Mouse (Mus musculus) heart, adult 8-10 months (tissue): Measurements from ENCODE around the gene Mink1. TPM values are rescaled to one million over a fixed set of nuclear protein-coding genes. Genes with fewer than 3 reads are reported as not detected.

Experiments used
- DNase-seq: peaks from one replicate; pipeline ENCODE4 v3.0.0; 2022; ENCODE audit warnings: low spot score
- total RNA-seq, 4 experiments: library from RNA; stranded (reverse); gene quantifications; 2 replicates each; pipeline ENCODE4 v1.2.4; 2022

Mink1 gene
- total RNA-seq, 4 experiments from 2014 or later = 47.8 to 52.8 (median 49.4) TPM

DNA sequence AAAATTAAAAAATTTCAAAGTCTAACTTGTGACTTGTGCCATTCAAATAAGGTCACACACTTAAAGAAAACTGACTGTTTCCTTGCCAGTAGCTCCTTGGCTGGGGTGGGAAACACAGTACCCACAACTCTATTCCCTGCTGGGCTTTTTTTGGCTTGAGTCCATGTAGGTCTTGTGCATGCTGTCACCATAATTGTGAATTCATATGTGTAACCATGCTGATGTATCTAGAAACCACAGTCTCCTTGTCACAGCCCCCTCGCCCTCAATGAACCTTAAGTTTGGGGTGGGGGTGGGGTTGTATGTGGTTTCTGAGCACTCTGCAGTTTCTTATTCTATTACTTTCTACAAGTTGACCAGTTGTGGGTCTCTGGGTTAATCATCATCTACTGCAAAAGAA is 29.1 kb downstream of the Mink1 start:
- DNase-seq = no peak

DNA sequence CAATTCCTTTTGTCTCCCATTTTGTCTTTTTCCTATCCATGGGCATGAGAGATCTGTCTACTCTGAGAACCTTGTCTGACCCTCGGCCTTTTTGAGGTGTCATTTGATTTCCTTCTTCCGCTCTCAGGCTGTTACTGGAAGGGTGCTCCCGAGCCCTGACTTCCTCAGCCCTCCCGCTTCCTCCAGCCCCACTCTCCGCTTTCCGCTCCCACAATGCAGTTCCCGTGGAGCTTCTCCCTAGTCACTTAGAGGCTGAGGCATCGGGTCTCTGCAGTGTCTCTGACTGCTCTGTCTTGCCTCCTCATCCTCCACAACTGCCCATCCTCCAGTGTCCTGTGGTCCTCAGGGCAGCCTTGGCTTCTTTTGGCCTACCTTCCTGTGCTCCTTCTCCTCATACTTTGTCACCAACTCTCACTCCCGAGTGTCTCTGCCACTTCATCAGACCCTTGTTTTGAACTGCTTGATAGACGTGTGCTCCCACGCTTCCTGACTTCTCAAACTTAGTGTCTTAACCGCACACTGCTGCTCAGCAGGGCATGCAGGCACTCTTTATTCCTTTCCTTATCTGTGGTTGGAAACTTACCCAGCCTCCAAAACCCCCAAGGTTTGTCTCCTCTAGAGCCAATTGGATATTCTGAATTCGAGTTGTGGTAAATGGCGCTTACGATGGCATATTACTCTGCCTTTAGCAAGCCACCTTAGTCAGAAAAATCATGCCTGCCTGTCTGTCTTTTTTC is 31.7 kb downstream of the Mink1 start:
- DNase-seq = peak; percentile 73

DNA sequence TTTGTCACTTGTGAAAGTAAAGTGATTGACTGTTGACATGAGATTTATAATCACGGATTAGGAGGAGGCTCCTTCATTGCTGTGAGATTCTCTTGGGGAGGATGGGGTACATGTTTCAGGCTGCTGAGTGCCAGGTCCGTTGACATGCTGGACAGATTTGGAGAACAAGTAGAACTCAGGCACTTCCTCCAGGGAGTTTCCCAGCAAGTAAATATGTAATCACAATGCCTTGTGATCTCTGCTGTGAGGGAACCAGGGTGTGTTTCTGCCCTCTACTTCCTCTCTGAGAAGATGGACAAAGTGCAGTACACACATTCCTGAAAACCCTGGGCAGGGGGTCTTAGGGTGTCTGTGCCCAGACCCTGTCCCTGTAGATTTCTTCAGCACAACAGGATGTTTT is 33.0 kb downstream of the Mink1 start:
- peak; percentile 40 for DNase-seq

DNA sequence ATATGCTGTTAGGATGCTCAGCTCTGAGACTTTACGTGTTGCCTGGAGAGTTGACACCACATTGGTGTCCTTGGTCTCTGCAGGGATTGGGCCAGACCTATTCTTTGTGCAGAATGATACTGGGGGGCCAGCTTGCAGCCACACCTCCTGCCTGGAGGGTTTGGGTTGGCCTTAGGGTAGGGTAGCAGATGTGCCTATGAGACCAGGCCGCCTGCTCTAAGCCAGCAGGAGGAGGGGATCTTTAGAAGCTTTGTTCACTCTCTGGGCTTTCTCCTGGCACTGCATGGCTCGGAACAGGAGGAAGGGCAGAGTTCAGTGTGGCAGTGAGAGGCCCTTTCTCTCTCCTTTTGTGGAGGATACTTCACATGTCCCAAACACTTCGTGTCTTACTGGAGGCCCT is 33.4 kb downstream of the Mink1 start:
- no peak for DNase-seq

DNA sequence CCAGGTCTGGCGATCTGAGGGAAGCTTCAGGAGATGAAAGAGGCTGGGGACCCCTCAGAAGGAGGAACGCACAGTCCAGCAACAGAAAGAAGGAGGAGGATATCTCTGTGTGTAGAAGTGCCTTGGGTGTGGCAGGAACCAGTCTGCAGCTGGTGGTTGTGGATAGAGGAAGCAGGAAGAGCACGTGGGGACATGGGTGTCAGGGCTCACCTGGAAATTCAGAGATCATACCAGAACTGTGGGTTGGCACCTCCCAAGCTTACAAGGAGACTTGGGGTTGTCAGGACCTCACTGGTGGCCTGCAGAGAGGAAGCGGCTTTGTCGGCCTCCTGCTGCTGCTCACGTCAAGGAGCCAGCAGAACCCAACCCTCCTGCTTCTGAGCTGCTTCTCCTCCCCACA is 34.6 kb downstream of the Mink1 start:
- no peak for DNase-seq

DNA sequence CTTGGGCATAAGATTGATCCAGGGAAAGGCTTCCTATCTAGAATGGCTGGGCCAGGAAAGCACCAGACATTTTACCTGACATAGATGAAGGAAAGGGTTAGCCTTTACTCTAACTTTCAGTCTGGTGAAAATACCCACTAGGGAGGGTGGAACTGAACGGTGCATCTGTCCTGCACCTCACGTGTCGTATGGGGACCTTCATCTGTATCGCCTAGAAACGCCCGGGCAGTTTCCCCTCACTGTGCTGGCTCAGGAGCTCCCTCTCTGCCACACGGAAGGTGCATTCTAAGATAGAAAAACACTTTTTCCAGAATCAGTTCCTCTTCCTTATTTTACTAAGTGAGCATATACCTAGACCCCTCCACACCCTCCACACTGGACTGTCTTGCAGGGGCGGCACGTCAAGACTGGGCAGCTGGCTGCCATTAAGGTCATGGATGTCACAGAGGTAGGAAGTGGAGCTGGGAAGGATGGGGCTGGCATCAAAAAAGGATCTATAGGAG is 35.8 kb downstream of the Mink1 start:
- DNase-seq = no peak

DNA sequence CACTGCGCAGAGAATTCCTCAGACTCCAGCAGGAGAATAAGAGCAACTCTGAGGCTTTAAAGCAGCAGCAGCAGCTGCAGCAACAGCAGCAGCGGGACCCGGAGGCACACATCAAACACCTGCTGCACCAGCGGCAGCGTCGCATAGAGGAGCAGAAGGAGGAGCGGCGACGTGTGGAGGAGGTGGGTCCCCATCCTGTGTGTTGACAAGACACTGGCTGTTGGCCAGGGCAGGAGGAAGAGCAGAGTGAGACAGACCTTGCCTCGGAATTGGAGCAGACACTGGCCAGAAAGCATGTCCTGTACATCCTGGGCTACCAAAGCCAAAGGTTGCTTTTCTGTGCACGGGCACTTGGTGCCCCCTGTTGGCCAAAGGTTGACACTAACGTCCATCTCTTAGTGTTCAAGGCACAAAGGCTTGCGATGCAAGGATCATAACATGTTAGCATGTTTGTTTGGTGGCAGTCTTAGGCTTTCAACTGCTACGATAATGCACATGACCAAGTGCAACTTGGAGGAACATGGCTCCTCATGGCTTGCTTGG is 42.4 kb downstream of the Mink1 start:
- peak; percentile 81 for DNase-seq

DNA sequence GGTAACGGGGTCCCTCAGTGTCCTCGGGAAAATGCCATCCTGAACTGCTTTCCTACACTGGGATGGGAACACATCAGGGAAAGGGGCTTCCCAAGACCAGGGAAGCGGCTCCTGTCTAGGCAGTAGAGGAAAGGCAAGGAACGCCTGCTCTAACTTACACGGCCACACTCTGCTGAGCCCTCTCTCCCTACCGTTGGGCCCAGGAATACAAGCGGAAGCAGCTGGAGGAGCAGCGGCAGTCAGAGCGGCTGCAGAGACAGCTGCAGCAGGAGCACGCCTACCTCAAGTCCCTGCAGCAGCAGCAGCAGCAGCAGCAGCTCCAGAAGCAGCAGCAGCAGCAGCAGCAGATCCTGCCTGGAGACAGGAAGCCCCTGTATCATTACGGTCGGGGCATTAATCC is 44.0 kb downstream of the Mink1 start:
- DNase-seq = no peak

DNA sequence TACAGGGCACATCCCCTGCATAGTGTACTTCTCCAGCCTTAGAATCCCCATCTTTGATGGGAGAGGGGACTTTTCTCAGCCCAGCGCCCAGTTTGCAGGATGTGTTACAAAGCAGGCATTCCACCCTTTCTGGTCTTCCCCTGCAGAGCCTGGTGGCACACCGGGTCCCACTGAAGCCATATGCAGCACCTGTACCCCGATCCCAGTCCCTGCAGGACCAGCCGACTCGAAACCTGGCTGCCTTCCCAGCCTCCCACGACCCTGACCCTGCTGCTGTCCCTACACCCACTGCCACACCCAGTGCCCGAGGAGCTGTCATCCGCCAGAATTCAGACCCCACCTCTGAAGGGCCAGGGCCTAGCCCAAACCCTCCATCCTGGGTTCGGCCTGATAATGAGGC is 44.9 kb downstream of the Mink1 start:
- no peak for DNase-seq

DNA sequence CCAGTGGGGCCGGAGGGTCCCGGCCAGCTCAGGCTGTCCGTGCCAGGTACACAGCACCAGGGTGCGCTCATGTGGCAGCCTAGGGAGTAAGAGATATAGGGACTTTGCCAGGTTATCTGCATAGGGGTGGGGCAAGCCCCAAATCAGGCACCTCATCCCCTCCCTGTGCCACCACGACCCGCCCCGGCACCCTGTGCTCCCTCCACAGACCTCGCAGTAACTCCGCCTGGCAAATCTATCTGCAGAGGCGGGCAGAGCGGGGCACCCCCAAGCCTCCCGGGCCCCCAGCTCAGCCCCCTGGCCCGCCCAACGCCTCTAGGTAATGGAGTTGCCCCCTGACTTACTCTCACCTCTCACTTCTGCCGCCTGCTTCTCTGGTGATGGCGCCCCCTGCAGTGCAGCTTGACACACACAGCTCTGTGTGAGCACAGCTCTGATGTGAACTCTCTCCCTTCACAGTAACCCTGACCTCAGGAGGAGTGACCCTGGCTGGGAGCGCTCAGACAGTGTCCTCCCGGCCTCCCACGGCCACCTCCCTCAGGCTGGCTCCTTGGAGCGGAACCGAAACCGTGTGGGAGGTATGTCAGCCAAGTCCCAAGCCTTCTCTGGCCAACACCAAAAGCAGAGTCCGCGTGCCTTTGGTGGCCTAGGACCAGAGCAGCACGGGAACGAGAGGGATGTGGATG is 45.8 kb downstream of the Mink1 start:
- no peak for DNase-seq

DNA sequence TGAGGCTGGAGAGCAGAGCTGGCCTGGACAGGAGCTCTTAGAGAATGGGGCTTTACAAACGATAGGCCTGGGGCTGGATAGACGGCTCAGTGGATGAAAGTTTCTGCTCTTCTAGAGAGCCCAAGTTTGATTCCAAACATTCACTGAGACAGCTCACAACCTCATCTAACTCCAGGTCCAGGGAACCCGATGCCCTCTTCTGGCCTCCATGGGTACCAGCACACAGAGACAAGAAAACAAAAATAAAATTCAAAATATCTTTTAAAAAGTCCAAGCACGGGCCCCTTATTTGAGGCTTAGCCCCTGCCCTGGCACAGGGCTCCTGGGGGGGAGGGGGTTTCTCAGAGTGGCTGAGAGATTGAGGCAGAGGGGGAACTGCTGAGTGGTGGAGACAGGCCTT is 48.1 kb downstream of the Mink1 start:
- DNase-seq = no peak

DNA sequence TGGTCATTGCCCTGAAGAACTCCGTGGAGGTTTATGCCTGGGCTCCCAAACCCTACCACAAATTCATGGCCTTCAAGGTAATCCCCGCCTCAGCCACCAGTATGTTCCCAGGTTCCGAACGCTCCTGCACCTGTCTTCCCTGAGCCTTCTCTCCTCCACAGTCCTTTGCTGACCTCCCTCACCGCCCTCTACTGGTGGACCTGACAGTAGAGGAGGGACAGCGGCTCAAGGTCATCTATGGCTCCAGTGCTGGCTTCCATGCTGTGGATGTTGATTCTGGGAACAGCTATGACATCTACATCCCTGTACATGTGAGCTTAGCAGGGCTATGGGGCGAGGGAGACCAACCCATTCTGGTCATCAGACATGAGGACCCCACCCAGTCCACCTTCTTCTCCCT is 49.8 kb downstream of the Mink1 start:
- DNase-seq = no peak

DNA sequence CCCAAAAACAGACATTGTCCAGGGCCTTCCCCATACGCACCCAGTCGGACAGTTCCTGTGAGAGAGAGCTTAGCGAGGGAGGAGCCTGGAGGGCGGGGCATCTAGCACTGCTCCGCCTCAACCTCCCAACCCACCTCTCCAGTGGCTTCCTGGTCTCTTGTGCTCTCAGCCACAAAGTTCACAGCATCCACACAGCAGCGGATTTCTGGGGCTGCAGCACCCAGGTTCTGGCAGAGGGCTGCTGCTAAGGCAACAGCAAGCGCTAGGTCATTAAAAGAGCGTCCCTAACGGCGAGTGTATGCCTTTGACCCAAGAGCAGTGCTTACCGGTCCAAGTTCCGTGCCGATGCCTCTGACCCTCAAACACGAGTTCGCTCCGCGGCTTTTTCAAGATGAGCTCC is 52.4 kb downstream of the Mink1 start:
- DNase-seq = peak; percentile 66

DNA sequence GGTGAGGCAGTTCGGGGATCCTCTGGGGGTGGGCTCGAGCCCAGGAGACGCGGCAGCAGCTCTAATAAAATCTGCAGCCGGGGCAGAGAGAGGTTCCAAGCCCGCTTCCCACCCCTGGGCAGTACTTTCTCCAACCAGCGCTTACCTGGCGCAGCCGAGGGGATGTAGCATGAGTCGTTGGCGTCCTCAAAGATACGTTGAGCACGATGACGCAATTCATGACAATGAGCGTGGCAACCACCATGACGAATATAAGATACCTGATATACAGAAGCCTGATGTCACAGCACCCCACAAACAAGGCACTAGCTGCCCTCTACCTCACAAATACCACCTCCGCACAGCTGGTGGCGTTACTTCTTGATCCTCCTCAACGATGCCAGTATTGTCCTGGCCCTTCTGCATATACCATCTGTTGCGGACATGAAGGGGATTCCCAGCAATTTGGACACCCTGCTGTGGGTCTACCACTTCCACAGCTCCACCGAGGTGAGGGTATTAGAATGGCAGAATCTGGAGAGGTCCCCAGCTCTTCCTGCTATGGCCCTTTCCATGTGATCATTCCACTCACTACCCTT is 52.9 kb downstream of the Mink1 start, which contains the start of gene 4930544D05Rik:
TSS of gene 4930544D05Rik (plus strand) at position 333 of the 578 bp plus-strand sequence.
- DNase-seq = no peak

DNA sequence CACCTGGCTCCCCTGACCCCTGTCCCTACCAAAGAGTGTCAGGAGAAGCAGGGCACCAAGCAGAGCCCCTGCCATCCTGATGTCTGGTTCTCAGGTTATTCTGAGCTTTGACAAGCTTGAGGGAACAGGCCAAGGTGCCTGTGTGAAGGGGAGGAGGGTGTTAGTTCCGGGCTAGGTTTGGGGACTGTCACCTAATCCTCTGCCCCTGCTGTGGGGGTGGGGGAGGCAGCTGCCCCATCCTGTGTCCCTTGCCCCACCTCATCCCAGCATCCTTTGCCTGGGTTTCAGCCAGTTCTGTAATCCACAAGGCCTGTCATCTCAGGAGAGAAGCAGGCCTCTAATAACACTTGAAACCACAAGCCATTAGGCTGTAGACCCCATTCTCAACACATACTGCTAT is 56.4 kb downstream of the Mink1 start, which contains the start of gene Chrne:
TSS of gene Chrne (minus strand) at position 116 of the 400 bp plus-strand sequence.
- DNase-seq = no peak

DNA sequence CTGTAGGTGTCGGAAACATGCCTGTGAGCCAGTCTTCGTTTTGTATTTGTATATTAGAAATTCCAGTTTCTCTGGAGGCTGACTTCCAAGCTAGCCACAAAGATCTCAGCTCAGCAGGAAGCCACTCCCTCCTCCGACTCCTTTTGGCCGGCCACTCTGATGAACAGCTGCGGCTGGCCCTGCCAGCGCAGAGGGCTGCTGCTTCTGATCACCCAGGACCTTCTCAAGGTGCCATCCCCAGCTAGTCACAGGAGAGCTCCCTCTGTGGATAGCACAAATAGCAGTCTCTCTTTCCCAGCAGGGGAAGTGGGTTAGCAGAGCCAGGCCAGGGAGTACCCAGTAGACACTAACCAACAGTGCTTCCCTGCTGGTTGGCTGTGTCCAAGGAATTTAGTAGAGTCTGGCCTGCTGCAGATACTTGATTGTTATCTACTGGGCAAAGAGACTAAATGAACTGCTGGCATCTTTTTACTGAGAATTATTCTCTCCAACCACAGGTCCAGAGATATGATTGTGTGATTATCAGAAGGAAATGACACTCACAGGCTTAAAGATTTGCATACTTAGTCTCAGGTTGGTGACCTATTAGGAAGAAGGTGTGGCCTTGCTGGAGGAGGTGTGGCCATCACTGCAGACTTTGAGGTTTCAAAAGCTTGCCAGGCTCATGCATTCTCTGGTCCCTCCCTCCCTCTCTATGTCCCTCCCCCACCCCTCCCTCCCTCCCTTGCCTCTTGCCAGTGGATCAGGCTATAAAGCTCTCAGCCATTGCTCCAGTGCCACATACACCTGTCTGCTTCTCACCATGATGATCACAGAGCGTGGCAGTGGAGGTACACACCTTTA is 59.5 kb downstream of the Mink1 start:
- DNase-seq = no peak

DNA sequence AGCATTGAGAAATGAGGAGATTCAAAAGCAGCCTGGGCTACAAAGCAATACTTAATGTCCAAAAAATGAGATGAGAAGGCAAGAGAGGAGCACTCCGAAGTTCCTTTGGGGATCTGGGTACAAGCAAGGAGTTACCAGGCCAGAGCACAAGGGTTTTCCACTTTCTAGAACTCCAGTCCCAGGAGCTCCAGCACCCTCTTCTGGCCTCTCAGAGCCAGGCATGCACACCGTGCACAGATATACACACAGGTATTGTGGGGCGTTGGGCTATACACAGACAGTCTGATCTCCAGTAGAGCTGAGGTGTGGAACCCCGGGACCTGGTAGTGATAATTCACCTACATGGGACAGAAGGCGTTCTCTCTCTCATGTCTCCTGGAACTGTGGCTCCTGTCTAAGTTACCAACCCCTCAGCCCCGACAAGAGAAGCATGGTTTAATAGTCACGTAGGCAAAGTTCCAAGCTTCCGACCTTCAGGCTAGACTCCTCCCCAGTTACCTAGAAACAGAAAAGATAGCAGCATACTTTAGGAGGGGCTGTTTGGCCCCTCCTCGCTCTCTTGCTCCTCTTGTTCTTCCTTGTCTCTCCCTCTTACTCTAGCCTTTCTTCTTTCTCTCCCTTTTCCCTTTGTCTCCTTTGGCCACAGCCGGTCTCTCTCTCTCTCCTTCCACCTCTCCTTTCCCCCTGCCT is 60.5 kb downstream of the Mink1 start:
- DNase-seq = no peak

DNA sequence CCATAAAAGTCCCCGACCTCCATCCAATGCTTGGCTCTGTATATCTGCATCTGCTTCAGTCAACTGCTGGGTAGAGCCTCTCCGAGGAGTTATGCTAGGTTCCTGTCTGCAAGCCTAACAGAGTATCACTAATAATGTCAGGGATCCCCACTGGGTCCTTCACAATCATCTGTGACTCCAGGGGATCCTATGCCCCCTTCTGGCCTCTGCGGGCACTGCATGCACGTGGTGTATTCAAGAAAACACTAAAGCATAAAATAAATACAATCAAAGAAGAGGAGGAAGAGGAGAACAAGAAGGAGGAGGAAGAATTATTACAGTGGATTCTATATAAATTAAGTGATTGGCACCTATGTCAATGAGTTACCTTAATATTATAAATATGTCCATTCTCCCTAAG is 62.8 kb downstream of the Mink1 start:
- no peak for DNase-seq

DNA sequence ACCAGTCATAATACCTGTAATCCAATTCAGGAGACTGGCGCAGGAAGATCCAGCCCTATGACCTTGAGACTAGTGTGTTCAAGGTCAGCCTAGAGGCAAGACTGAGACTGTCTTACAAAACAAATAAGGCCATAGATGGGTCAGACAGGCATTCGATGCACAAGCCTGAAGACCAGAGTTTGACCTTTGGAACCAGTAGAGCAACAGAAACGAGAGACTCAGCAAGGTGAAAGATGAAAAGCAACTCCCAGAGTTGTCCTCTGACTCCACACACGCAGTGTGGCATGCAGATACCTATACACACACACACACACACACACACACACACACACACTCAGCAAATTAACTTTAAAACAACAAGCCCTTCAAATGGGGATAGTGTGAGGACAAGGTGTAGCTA is 64.2 kb downstream of the Mink1 start:
- DNase-seq = no peak

DNA sequence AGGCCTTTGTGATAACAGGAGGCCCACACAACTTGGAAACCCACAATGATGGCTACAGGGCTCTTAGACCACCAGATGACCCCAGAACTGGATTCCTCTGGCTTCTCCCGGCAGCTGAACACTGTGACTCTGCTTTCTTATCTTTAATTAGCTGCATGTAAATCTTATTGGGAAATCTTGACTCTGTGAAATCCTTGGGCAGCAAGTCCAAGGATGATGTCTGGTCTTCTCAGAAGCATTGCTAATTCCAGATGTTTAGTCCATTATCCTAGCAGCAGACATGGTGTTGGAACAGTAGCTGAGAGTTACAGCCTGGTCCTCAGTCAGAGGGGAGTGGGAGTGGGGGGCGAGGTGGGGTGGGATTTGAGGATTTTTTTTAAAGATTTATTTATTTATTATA is 65.8 kb downstream of the Mink1 start:
- DNase-seq = no peak

DNA sequence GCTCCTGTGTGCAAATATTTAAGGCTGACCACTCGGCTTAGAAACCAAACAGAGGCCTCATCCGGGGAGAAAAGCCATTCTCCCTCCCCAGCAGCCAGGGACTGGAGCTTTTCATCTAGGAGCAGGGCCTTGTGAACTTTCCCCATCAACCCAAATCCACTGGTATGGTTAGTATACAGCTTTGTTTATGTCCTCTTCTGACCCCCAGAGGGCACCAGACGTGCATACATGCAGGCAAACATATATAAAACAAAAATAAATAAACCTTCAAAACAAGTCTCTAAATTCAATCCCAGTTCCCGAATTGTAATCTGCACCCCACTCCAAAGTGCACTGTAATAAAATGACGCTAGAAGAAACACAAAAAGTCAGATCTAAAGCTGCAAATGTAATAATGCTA is 66.9 kb downstream of the Mink1 start:
- no peak for DNase-seq
